Mouse (Mus musculus) E14TG2a.4 (cell line): ENCODE data around the gene Med13.

Experiments used
- CTCF ChIP-seq: conservative IDR thresholded peaks from 2 replicates; pipeline ENCODE4 v1.5.1; 2014; ENCODE audit warnings: low read length
- NANOG ChIP-seq: IDR thresholded peaks from 2 replicates; pipeline ENCODE4 v1.6.1; 2014; ENCODE audit warnings: borderline replicate concordance, low read length, mixed read lengths

GRCm38 (mm10) chr11:86396950-86397594, 39.7 kb upstream of the Med13 start:
- TF ChIP-seq CTCF (no peak), NANOG (no peak)
